Mouse (Mus musculus) forebrain, embryonic 14.5 days (tissue): Measurements from ENCODE around the gene Rgs4. TPM values are rescaled to one million over a fixed set of nuclear protein-coding genes. Genes with fewer than 3 reads are reported as not detected.

Source experiments
- ATAC-seq: fragments of 200-750 bp; cut with Nextera tagmentation; 2 replicates; pipeline ENCODE4 v1.8.0; 2017; ENCODE audit warnings: mild to moderate bottlenecking, moderate library complexity
- DNase-seq: peaks from one replicate; pipeline ENCODE4 v3.0.0-alpha.2; 2015; ENCODE audit warnings: low spot score
- H3K27ac ChIP-seq: fragments of 300-500 bp; sonication (generic); 2 replicates; pipeline ENCODE4 v1.5.1; 2014; ENCODE audit warnings: low read depth, mild to moderate bottlenecking, control low read depth, low read length, moderate library complexity
- H3K27me3 ChIP-seq: fragments of 300-500 bp; sonication (generic); replicated peaks from 2 replicates; pipeline ENCODE4 v1.6.1; 2014; ENCODE audit warnings: low read length, control low read depth, mixed read lengths; ENCODE audit not compliant: control insufficient read depth, insufficient read depth
- H3K36me3 ChIP-seq: fragments of 300-500 bp; sonication (generic); 2 replicates; pipeline ENCODE4 v1.6.1; 2014; ENCODE audit warnings: low read length, control low read depth; ENCODE audit not compliant: control insufficient read depth, insufficient read depth
- H3K4me1 ChIP-seq: fragments of 300-500 bp; sonication (generic); 2 replicates; pipeline ENCODE4 v1.6.1; 2014; ENCODE audit warnings: antibody characterized with exemption, low read length, control low read depth; ENCODE audit not compliant: control insufficient read depth, insufficient read depth
- H3K4me2 ChIP-seq: fragments of 300-500 bp; sonication (generic); 2 replicates; pipeline ENCODE4 v1.6.1; 2014; ENCODE audit warnings: mild to moderate bottlenecking, control low read depth, low read length
- H3K4me3 ChIP-seq: fragments of 300-500 bp; sonication (generic); 2 replicates; pipeline ENCODE4 v1.5.1; 2014; ENCODE audit warnings: low read depth, low read length, control low read depth
- H3K9ac ChIP-seq: fragments of 300-500 bp; sonication (generic); 2 replicates; pipeline ENCODE4 v1.6.1; 2014; ENCODE audit warnings: mild to moderate bottlenecking, low read length, control low read depth, moderate library complexity
- H3K9me3 ChIP-seq: fragments of 300-500 bp; sonication (generic); replicated peaks from 2 replicates; pipeline ENCODE4 v1.6.1; 2016; ENCODE audit warnings: low read length, control low read depth, mixed read lengths; ENCODE audit not compliant: control insufficient read depth
- WGBS: fragments of 180-500 bp; shearing (Covaris S2); extraction: QIAGEN DNeasy Blood & Tissue Kit; methylation state at CpG from one replicate; pipeline ENCODE4 v1.1.7; 2014; 5-methylcytosine and 5-hydroxymethylcytosine counted together
- polyA plus RNA-seq: library from polyadenylated mRNA; unstranded; fragments of >200 nt; fragmentation: Nextera tagmentation; extraction: Ambion mirVana; gene quantifications from 2 replicates; pipeline ENCODE4 v1.2.1, GENCODE M21; 2014

The Rgs4 gene
- polyA plus RNA-seq, 1 experiment from 2014 or later: 46.0 TPM

GRCm38 (mm10) chr1:169748439-169748838, 997 bp upstream of the Rgs4 start:
- H3K4me2 ChIP-seq: peak overlapping the region; percentile 56; the same call in 1 of the 2 replicates
- H3K4me3 ChIP-seq: no peak overlapping the region
- no peaks in the 10 kb centered on the region for H3K36me3 ChIP-seq
- peaks cover 5% of the 10 kb centered on the region; the same call in 1 of the 2 replicates for H3K4me1 ChIP-seq
- no peak for ATAC-seq
- 51% methylated on average over 5 of the region's 5 CpGs for WGBS
- no peak overlapping the region for H3K27ac ChIP-seq
- H3K9me3 ChIP-seq: no peaks in the 10 kb centered on the region
- H3K9ac ChIP-seq: no peak overlapping the region
- 0 out of 2 replicates have a peak, but pooled peaks cover 2% of the 10 kb centered on the region for H3K27me3 ChIP-seq
- peak; percentile 51 for DNase-seq

- H3K9me3 ChIP-seq: no peaks in the 10 kb centered on the region
- 43% methylated on average over 6 of the region's 6 CpGs for WGBS
- peak overlapping the region; percentile 46 for H3K9ac ChIP-seq
- H3K36me3 ChIP-seq: no peaks in the 10 kb centered on the region
- H3K27me3 ChIP-seq: 0 out of 2 replicates have a peak, but pooled peaks cover 2% of the 10 kb centered on the region
- ATAC-seq (peak; percentile 30), DNase-seq (no peak)
- no peak overlapping the region for H3K27ac ChIP-seq
- peak overlapping the region; percentile 56 for H3K4me2 ChIP-seq
- H3K4me3 ChIP-seq: peak overlapping the region; percentile 30
- peaks cover 5% of the 10 kb centered on the region; the same call in 1 of the 2 replicates for H3K4me1 ChIP-seq
Measured at GRCm38 (mm10) chr1:169747902-169748301, 460 bp upstream of the Rgs4 start.

- H3K36me3 ChIP-seq: no peaks in the 10 kb centered on the region
- H3K27me3 ChIP-seq: no peaks in the 10 kb centered on the region
- H3K4me3 ChIP-seq: no peak overlapping the region
- H3K4me1 ChIP-seq: no peaks in the 10 kb centered on the region
- no peak overlapping the region for H3K27ac ChIP-seq
- no peak overlapping the region for H3K4me2 ChIP-seq
- DNase-seq (no peak), ATAC-seq (no peak)
- 81% methylated on average over 5 of the region's 5 CpGs for WGBS
- no peak overlapping the region for H3K9ac ChIP-seq
- H3K9me3 ChIP-seq: no peaks in the 10 kb centered on the region
Measured at GRCm38 (mm10) chr1:169741147-169741546, 6.3 kb downstream of the Rgs4 start.

- Histone ChIP-seq H3K4me2 (no peak overlapping the region), H3K9ac (no peak overlapping the region), H3K36me3 (no peaks in the 10 kb centered on the region), H3K27ac (no peak overlapping the region), H3K4me3 (no peak overlapping the region), H3K4me1 (no peaks in the 10 kb centered on the region), H3K27me3 (no peaks in the 10 kb centered on the region), H3K9me3 (no peaks in the 10 kb centered on the region)
- no peak for DNase-seq
- no peak for ATAC-seq
- 87% methylated on average over 6 of the region's 6 CpGs for WGBS
Measured at GRCm38 (mm10) chr1:169737231-169737630, 10.2 kb downstream of the Rgs4 start.

- 94% methylated on average over 6 of the region's 6 CpGs for WGBS
- DNase-seq (no peak), ATAC-seq (no peak)
- Histone ChIP-seq H3K9ac (no peak overlapping the region), H3K4me2 (no peak overlapping the region), H3K4me3 (no peak overlapping the region), H3K27me3 (no peaks in the 10 kb centered on the region), H3K4me1 (no peaks in the 10 kb centered on the region), H3K9me3 (no peaks in the 10 kb centered on the region), H3K27ac (no peak overlapping the region), H3K36me3 (no peaks in the 10 kb centered on the region)
Measured at GRCm38 (mm10) chr1:169736139-169736538, 11.3 kb downstream of the Rgs4 start.

GRCm38 (mm10) chr1:169730599-169731100, 16.8 kb downstream of the Rgs4 start:
- ATAC-seq (no peak), DNase-seq (no peak)
- 71% methylated on average over 7 of the region's 7 CpGs for WGBS
- no peaks in the 10 kb centered on the region for H3K4me1 ChIP-seq
- H3K4me2 ChIP-seq: no peak overlapping the region
- no peak overlapping the region for H3K4me3 ChIP-seq
- no peak overlapping the region for H3K27ac ChIP-seq
- no peaks in the 10 kb centered on the region for H3K27me3 ChIP-seq
- H3K36me3 ChIP-seq: no peaks in the 10 kb centered on the region
- no peaks in the 10 kb centered on the region for H3K9me3 ChIP-seq
- no peak overlapping the region for H3K9ac ChIP-seq

- WGBS: 75% methylated on average over 3 of the region's 3 CpGs
- Histone ChIP-seq H3K36me3 (no peaks in the 10 kb centered on the region), H3K4me1 (no peaks in the 10 kb centered on the region), H3K27me3 (no peaks in the 10 kb centered on the region), H3K9ac (no peak overlapping the region), H3K9me3 (no peaks in the 10 kb centered on the region), H3K4me3 (no peak overlapping the region), H3K4me2 (no peak overlapping the region), H3K27ac (no peak overlapping the region)
- ATAC-seq (no peak), DNase-seq (no peak)
Measured at GRCm38 (mm10) chr1:169726319-169726718, 21.1 kb downstream of the Rgs4 start.

- ATAC-seq: no peak
- Histone ChIP-seq H3K9ac (no peak overlapping the region), H3K36me3 (no peaks in the 10 kb centered on the region), H3K4me3 (no peak overlapping the region), H3K27me3 (no peaks in the 10 kb centered on the region), H3K4me1 (no peaks in the 10 kb centered on the region), H3K4me2 (no peak overlapping the region), H3K27ac (no peak overlapping the region), H3K9me3 (no peaks in the 10 kb centered on the region)
- no peak for DNase-seq
- WGBS: 93% methylated on average over 2 of the region's 2 CpGs
Measured at GRCm38 (mm10) chr1:169721836-169722235, 25.6 kb downstream of the Rgs4 start.

GRCm38 (mm10) chr1:169704395-169705087, 42.9 kb downstream of the Rgs4 start:
- 93% methylated on average over 4 of the region's 4 CpGs for WGBS
- ATAC-seq: no peak
- H3K9ac ChIP-seq: no peak overlapping the region
- no peak for DNase-seq
- H3K27me3 ChIP-seq: no peaks in the 10 kb centered on the region
- no peak overlapping the region for H3K4me3 ChIP-seq
- H3K36me3 ChIP-seq: no peaks in the 10 kb centered on the region
- no peak overlapping the region for H3K4me2 ChIP-seq
- no peak overlapping the region for H3K27ac ChIP-seq
- H3K4me1 ChIP-seq: no peaks in the 10 kb centered on the region
- H3K9me3 ChIP-seq: no peaks in the 10 kb centered on the region
